Mouse (Mus musculus) kidney, postnatal 0 days (tissue): ENCODE data around the gene Akap2. TPM values are rescaled to one million over a fixed set of nuclear protein-coding genes. Genes with fewer than 3 reads are reported as not detected.

Experiments used
- ATAC-seq: fragments of 200-750 bp; cut with Nextera tagmentation; replicated peaks from 2 replicates; pipeline ENCODE4 v1.8.0; 2017; ENCODE audit warnings: low read depth, moderate number of reproducible peaks, moderate TSS enrichment, moderate library complexity; ENCODE audit not compliant: low FRiP score
- DNase-seq: peaks from one replicate; pipeline ENCODE4 v3.0.0-alpha.2; 2016; ENCODE audit warnings: low spot score
- H3K27ac ChIP-seq: fragments of 300-500 bp; sonication (generic); 2 replicates; pipeline ENCODE4 v1.5.1; 2014; ENCODE audit warnings: mild to moderate bottlenecking
- H3K27me3 ChIP-seq: fragments of 300-500 bp; sonication (generic); 2 replicates; pipeline ENCODE4 v1.6.1; 2014; ENCODE audit warnings: low read length, mixed read lengths; ENCODE audit not compliant: insufficient read depth
- H3K36me3 ChIP-seq: fragments of 300-500 bp; sonication (generic); 2 replicates; pipeline ENCODE4 v1.6.1; 2014; ENCODE audit warnings: low read length, mixed read lengths; ENCODE audit not compliant: insufficient read depth
- H3K4me1 ChIP-seq: fragments of 300-500 bp; sonication (generic); replicated peaks from 2 replicates; pipeline ENCODE4 v1.6.1; 2014; ENCODE audit warnings: antibody characterized with exemption, low read length, mixed read lengths; ENCODE audit not compliant: insufficient read depth
- H3K4me2 ChIP-seq: fragments of 300-500 bp; sonication (generic); 2 replicates; pipeline ENCODE4 v1.6.1; 2014; ENCODE audit warnings: mild to moderate bottlenecking, low read length, moderate library complexity, mixed read lengths
- H3K4me3 ChIP-seq: fragments of 300-500 bp; sonication (generic); replicated peaks from 2 replicates; pipeline ENCODE4 v1.5.1; 2014; ENCODE audit warnings: low read depth, low read length
- H3K9ac ChIP-seq: fragments of 300-500 bp; sonication (generic); 2 replicates; pipeline ENCODE4 v1.6.1; 2014; ENCODE audit warnings: low read depth, low read length
- H3K9me3 ChIP-seq: fragments of 300-500 bp; sonication (generic); replicated peaks from 2 replicates; pipeline ENCODE4 v1.6.1; 2016; ENCODE audit warnings: low read length, inconsistent platforms, mixed read lengths
- CTCF ChIP-seq: IDR thresholded peaks from 2 replicates; pipeline ENCODE4 v1.5.1; 2016; ENCODE audit warnings: antibody characterized with exemption, low read depth, mild to moderate bottlenecking, moderate library complexity
- WGBS: fragments of 180-500 bp; shearing (Covaris S2); extraction: QIAGEN DNeasy Blood & Tissue Kit; methylation state at CpG from one replicate; pipeline ENCODE4 v1.1.7; 2014; 5-methylcytosine and 5-hydroxymethylcytosine counted together
- polyA plus RNA-seq: library from polyadenylated mRNA; unstranded; fragments of >200 nt; fragmentation: Nextera tagmentation; extraction: Ambion mirVana; gene quantifications from 2 replicates; pipeline ENCODE4 v1.2.1, GENCODE M21; 2015

Gene Akap2
- polyA plus RNA-seq, 1 experiment from 2014 or later: 20.5 TPM

- H3K27ac ChIP-seq: no peak overlapping the region
- 0 out of 2 replicates have a peak, but pooled peaks cover 3% of the 10 kb centered on the region for H3K4me1 ChIP-seq
- no peak for TF ChIP-seq CTCF
- H3K4me2 ChIP-seq: no peak overlapping the region
- H3K9me3 ChIP-seq: no peaks in the 10 kb centered on the region
- H3K36me3 ChIP-seq: no peaks in the 10 kb centered on the region
- no peak overlapping the region for H3K9ac ChIP-seq
- no peaks in the 10 kb centered on the region for H3K27me3 ChIP-seq
- 59% methylated on average over 7 of the region's 7 CpGs for whole genome bisulfite sequencing
- ATAC-seq: no peak
- DNase-seq: no peak
- H3K4me3 ChIP-seq: no peak overlapping the region
These were observed 83.8 kb downstream of the Akap2 start for GRCm38 (mm10) chr4:57801239-57801638.

DNA sequence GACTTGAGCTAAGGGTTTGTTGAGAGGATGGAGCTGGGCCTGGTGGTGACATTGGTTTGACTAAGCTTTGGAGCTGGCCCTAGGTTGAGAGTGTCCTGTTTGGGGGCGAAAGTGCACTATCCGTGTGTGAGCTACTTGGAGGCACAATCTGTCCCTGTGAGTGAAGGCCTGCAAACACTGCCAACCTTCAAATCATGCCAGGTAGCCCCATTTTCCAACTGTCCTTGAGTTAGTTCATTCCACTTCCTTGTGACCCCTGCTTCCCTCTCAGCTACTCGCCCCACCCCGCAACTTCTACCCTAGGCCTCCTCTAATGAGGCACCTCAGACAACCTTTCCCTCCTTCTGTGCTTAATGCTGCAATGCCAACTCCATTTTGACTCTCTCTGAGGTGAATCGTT is 84.5 kb downstream of the Akap2 start:
- no peak for TF ChIP-seq CTCF
- no peak overlapping the region for H3K4me3 ChIP-seq
- no peaks in the 10 kb centered on the region for H3K27me3 ChIP-seq
- H3K27ac ChIP-seq: no peak overlapping the region
- DNase-seq (no peak), ATAC-seq (no peak)
- 98% methylated on average over 5 of the region's 5 CpGs for WGBS
- no peak overlapping the region for H3K4me2 ChIP-seq
- H3K9me3 ChIP-seq: no peaks in the 10 kb centered on the region
- H3K9ac ChIP-seq: no peak overlapping the region
- 0 out of 2 replicates have a peak, but pooled peaks cover 3% of the 10 kb centered on the region for H3K4me1 ChIP-seq
- H3K36me3 ChIP-seq: no peaks in the 10 kb centered on the region

DNA sequence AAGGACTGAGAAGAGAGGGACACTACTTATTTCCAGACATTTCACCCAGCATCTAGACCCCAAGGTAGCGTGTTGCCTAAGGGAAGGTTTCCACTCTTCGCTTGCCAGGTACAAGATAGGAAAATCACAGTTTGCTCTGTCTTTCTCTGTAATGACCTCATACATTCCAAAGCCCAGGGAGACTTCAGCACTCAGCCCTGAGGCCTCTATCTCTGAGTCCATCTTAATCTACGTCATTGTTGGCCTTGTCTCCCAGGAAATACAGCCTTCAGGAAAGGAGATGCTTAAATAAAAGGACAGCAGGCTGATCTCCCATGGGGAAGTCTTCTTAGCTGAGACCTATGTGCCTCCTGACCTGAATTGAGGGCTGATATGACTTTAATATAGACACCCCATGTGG is 85.0 kb downstream of the Akap2 start:
- TF ChIP-seq CTCF: no peak
- WGBS: 86% methylated on average over 3 of the region's 3 CpGs
- H3K27me3 ChIP-seq: no peaks in the 10 kb centered on the region
- no peak for DNase-seq
- 0 out of 2 replicates have a peak, but pooled peaks cover 3% of the 10 kb centered on the region for H3K4me1 ChIP-seq
- no peak overlapping the region for H3K4me3 ChIP-seq
- no peak overlapping the region for H3K27ac ChIP-seq
- no peak for ATAC-seq
- H3K9ac ChIP-seq: no peak overlapping the region
- H3K4me2 ChIP-seq: no peak overlapping the region
- no peaks in the 10 kb centered on the region for H3K36me3 ChIP-seq
- H3K9me3 ChIP-seq: no peaks in the 10 kb centered on the region

- DNase-seq: no peak
- H3K9me3 ChIP-seq: no peaks in the 10 kb centered on the region
- H3K36me3 ChIP-seq: no peaks in the 10 kb centered on the region
- no peak for TF ChIP-seq CTCF
- peak overlapping the region; percentile 22; the same call in 1 of the 2 replicates for H3K27ac ChIP-seq
- H3K27me3 ChIP-seq: no peaks in the 10 kb centered on the region
- H3K4me3 ChIP-seq: no peak overlapping the region
- no peaks in the 10 kb centered on the region for H3K4me1 ChIP-seq
- 34% methylated on average over 6 of the region's 6 CpGs for WGBS
- no peak overlapping the region for H3K4me2 ChIP-seq
- no peak for ATAC-seq
- H3K9ac ChIP-seq: no peak overlapping the region
These were observed 87.4 kb downstream of the Akap2 start for GRCm38 (mm10) chr4:57804902-57805301.

DNA sequence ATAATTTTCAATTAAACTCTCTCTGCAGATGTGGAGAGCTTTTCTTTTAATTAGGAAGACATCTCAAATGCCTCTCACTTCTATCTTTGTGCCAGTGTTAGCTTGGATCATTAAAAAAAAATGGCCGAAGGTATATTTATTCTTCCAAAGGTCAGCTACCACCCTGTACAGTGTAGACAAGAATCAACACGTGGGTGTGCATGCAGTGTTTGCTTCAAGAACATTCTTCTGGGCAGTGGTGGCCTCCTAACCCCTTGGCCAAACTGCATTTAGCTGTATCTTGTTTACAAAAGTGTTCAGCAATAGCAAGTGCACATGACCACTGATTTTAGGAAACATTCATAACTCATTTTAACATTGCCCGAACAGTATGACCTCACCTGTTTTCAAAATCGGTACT is 92.0 kb downstream of the Akap2 start:
- Histone ChIP-seq H3K9me3 (no peaks in the 10 kb centered on the region), H3K36me3 (no peaks in the 10 kb centered on the region), H3K4me3 (no peak overlapping the region), H3K9ac (no peak overlapping the region), H3K27ac (no peak overlapping the region), H3K4me2 (no peak overlapping the region), H3K4me1 (no peaks in the 10 kb centered on the region), H3K27me3 (no peaks in the 10 kb centered on the region)
- DNase-seq (no peak), ATAC-seq (0 out of 2 replicates have a peak, but pooled peaks have one; percentile 52)
- WGBS: 56% methylated on average over 4 of the region's 4 CpGs
- TF ChIP-seq CTCF: no peak

- no peak overlapping the region for H3K4me2 ChIP-seq
- no peak overlapping the region for H3K4me3 ChIP-seq
- ATAC-seq (no peak), DNase-seq (no peak)
- no peak overlapping the region for H3K9ac ChIP-seq
- 0 out of 2 replicates have a peak overlapping the region, but pooled peaks have one; percentile 64 for H3K27ac ChIP-seq
- WGBS: 95% methylated on average over 1 of the region's 1 CpGs
- no peaks in the 10 kb centered on the region for H3K9me3 ChIP-seq
- no peak for TF ChIP-seq CTCF
- H3K4me1 ChIP-seq: no peaks in the 10 kb centered on the region; the same call in 1 of the 2 replicates
- no peaks in the 10 kb centered on the region for H3K27me3 ChIP-seq
- no peaks in the 10 kb centered on the region for H3K36me3 ChIP-seq
These were observed 94.6 kb downstream of the Akap2 start for GRCm38 (mm10) chr4:57812075-57812474.

DNA sequence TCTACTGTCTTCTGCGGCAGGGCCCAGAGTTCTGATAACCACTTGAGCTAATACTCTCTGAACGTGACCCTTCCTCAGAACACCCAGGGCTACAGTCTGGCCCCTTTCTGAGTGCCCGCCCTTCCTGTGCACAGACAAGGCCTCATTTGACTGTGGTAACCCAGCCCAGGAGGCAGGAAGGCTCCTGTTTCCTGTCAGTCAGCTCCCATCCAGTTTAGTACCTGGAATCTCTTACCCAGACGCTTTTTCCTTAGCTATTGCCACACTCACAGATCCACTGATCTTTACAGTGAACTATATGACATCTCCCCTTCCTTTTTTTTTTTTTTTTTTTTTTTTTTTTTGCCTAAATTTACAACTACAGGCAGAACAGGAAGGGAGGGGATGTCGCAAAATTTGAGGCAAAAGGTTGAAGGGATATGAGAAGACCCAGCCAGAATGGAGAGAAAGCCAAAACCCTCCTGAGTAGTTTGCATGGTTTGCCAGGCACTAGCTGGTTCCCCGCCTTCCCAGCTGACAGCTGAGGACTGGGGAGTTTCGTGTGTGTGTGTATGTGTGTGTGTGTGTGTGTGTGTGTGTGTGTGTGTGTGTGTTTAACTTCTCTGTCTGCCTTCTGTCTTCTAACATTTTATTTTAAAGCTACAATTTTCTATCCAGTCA is 95.6 kb downstream of the Akap2 start:
- H3K4me1 ChIP-seq: no peaks in the 10 kb centered on the region; the same call in 1 of the 2 replicates
- H3K36me3 ChIP-seq: no peaks in the 10 kb centered on the region
- no peaks in the 10 kb centered on the region for H3K27me3 ChIP-seq
- peak overlapping the region; percentile 64 for H3K27ac ChIP-seq
- TF ChIP-seq CTCF: no peak
- DNase-seq (peak; percentile 50), ATAC-seq (no peak)
- H3K4me2 ChIP-seq: no peak overlapping the region
- 27% methylated on average over 7 of the region's 7 CpGs for WGBS
- H3K9ac ChIP-seq: no peak overlapping the region
- H3K4me3 ChIP-seq: no peak overlapping the region
- no peaks in the 10 kb centered on the region for H3K9me3 ChIP-seq
